Mouse (Mus musculus): ENCODE data around the gene Hnrnpu.
"Not testable (repeated sequence)": the region's sequence is repeated elsewhere in the genome, so short reads cannot be mapped to it uniquely, and the experiment has no call there.

The Hnrnpu gene

DNA sequence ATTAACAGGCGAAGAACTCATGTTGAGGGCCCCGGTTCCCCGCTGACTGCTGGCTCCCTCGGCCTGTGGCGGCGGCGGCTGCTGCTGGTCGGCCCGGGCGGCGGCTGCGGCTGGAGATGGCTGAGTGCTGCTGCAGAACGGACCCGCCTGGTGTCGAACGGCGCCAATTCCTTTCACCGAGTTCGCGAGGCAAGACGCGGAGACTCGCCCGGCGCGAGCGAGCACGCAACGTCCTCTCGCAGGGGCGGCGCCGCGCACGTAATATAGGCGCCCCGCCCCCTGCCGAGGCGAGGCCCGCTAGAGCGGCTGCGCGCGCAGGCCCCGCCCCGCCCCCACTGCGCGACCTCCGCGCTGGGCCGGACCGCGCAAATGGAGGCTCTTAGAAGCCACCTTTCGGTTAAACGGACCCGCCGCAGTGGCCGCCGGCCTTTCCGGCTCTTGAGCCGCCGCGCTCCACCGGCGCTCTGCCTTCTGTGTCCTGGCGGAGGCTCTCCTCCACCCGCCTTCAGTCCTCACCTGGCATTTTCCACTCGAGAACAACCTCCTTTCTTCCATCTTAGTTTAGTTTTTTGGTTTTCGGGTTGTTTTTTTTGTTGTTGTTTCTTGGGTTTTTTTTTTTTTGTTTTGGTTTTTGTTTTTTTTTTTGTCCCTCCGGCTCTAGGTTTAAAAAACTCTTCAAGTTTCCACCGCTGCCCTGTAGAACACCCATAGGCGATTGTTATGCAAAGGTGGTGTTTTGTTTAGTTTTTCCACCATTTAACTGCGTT, at the start of gene Hnrnpu:
Gene Hnrnpu, minus strand, starts transcription at position 247 of the 767 bp plus-strand sequence.
- DNase-seq (ENCODE audit: low read depth, low spot score), result peak; percentile 92

DNA sequence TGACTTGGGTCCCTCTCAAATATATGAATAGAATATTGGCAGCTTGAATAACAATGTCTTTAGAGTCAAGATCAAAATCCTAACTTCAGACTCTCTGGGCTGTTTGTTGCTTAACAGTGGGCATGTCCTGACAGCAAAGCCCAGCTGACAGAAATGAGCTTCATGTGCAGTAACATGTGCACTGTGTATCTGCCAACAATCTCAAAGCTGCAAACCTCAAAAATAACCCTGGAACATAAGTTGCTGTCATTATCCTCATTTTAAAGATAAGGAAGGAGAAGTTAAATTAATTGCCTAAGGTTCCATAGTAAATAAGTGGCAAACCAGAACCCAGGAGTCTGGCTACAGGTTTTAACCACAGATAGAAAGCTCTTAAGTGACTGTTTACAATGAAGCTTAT, 44.6 kb upstream of the Hnrnpu start:
- DNase-seq (ENCODE audit: low read depth, low spot score), result no peak

DNA sequence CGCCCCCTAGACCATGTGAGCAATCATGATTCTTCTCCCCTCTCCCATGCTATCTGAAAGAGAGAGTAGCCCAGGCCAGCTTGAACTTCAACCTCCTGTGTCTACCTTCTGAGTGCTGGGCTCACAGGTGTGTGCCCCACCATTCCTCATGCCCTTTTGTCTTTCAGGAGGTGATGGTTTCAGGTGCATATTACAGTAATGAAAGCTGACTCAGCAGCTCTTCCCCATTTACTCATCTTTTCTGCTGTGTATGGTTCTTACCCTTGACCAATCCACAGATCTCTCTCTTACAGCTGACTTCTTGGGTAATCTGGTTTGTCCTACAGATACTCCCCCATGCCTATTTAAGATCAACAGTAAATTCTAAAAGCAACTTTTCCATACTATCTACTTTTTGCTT, 41.6 kb upstream of the Hnrnpu start:
- no peak for DNase-seq (ENCODE audit: low read depth, low spot score)

DNA sequence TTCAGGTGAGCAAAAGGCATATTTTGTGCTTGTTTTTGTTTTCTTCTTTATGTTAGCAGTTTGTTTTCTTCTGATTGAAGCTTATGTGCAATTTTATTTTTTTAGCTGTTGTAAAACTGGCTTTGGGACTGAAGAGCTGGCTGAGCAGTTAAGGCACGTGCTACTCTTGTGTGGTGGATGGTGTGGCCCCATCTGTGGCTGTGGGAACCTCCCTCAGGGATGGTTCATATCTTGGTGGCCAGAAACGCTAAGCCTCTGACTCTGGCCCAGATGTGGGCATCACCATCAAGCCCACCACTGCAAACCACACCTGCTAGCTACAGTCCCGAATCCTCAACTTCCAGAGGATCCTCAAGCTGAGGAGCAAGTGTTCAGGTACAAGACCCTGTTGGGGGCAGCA, 40.5 kb upstream of the Hnrnpu start:
- no peak for DNase-seq (ENCODE audit: low read depth, low spot score)

DNA sequence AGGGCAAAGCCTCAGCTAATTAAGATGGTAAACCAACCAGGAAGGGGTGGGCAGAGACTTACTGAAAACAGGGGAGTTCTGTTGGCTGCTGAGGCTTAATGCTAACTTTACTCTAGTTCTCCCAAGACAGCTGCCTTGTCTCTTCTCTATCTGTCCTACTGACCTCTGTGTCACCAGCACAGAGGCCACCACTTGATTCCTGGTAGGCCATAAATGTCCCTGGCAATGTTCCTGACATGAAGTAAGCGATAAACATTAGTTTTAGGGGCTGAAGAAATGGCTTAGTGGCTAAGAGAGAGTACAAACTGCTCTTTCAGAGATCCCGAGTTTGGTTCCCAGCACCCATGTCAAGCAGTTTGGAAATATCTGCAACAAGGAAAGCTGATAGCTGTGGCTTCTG, 39.3 kb upstream of the Hnrnpu start:
- DNase-seq (ENCODE audit: low read depth, low spot score), result no peak

DNA sequence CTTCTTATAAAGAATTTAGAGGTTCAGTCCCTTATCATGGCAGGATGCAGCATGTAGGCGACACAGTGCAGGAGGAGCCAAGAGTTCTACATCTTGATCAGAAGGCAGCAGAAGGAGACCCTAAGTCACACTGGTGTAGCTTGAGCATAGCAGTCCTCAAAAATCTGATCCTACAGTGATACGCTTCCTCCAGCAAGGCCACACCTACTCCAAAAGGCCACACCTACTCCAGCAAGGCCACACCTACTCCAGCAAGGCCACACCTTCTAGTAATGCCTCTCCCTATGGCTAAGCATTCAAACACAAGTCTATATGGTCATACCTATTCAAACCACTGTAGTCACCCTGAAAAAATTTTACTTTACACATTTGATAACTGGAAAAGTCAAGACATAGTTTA, 38.5 kb upstream of the Hnrnpu start:
- no peak for DNase-seq (ENCODE audit: low read depth, low spot score)

DNA sequence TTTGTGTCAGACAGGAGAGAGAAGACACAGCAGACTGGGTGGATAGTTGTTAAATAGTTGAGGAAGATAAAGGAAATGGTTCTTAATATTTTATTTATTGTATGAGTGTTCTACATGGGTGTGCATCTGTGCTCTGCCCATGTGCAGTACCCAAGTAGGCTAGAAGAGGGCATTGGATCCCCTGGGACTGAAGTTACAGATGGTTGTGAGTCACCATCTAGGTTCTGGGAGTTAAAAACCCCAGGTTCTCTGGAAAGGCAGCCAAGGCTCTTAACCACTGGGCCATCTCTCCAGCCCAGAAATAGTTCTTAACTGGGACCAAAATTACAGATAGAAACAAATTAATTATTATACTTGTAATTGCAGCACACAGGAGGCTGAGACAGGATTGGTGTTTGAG, 37.8 kb upstream of the Hnrnpu start:
- no peak for DNase-seq (ENCODE audit: low read depth, low spot score)

DNA sequence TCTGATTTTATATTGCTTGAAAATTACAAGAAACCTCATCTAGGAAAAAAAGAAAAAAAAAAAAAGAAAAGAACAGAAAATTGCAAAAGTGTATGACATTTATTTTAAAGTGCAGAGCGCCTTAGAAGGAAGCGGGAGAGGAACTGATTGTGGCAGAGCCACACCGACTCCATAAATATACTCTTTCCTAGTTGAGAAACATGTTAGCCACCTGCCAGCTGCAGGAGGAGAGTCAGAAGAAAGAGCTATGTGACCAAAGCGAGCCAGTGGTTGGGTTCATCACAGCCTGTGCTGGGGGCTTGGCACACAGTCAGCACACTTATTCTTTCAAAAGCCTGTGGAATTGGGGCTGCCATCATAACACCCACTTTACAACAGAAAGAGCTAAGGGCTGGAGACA, 35.1 kb upstream of the Hnrnpu start:
- no peak for DNase-seq (ENCODE audit: low read depth, low spot score)

DNA sequence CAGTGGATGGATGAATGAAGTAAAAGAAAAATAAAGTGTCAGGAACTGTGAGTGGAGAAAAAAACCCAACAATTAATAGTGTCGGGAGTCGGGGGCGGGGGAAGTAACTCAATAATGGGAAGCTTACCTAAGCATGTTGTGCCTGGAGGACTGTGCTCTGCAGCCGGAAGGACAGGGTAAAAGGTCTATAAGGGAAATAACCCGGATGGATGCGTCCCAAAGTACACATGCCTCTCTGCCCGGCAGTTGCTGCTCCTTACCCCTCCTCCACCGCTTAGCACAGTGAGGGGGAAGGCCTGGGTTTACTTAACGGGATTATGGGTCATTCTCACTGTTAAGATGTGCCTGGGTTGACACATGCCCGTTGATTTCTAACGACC, 31.7 kb upstream of the Hnrnpu start:
- DNase-seq (ENCODE audit: low read depth, low spot score), result peak; percentile 51

DNA sequence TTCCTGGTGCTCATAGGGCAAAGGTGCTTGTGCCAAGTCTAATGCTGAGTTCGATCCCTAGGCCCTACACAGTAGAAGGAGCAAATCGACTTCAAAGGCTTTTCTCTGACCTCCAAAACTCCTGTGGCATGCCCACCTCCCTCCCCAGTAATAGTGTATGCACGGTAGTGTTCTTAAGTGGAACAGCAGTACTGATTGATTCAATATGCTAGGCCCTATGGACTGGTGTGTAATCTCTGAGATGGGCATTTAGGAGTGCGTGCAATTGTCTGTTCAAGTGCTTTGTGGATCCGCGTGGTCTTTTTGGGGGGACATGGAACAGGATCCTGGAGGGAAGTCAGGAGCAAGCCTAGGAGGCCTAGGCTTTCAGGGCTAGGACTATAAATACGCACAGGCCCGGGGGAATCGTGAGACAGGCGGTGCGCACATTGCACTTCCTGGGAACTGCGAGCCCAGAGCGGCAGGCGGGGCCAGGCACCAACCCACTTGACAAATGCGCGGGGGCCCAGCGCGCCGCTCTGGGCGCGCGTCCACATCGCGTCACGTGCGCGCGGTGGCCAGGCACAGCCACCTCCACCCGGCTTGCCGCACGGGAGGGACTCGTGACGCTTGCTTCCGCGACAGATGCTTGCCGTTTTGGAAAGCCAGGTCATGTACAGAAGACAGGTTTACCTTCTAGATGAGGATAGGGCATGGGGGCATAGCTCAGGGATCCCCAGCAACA, 31.1 kb upstream of the Hnrnpu start:
- peak; percentile 79 for DNase-seq (ENCODE audit: low read depth, low spot score)

DNA sequence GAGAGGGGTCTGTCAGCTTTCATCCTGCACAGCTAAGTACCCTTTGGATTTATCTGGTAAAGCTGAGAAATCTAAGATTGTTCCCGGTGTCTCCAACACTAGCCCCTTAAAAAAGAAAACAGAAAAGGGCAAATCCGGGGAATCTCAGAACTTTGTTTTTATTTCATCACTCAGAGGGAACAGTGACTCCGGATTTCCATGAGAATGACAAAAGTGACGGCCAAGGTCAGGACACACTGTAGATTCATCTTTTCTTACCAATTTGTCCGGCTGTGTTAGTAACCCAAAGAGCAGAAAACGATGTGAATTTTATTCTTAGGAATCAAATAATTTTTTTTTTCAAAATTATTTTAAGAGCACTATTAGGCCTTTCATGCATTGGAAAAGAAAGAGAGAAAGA, 30.5 kb upstream of the Hnrnpu start:
- DNase-seq (ENCODE audit: low read depth, low spot score), result no peak

DNA sequence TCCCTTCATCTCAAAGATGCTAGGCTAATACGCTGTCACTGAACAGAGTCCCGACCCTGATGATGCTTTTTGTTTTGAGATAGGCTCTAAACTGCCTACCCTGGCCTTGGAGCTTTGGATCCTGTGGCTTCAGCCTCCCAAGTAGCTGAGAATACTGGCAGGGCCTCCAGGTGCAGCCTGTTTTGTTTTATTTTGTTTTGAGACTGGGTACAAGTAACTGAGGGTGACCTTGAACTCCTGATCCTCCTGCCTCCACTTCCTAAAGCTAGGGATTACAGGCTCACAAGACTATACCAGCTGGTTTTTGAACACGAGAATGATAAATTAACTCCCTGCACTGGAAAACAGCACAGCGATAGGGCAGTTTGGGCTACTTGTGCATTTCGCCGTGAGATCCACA, 27.6 kb upstream of the Hnrnpu start:
- DNase-seq (ENCODE audit: low read depth, low spot score), result no peak

DNA sequence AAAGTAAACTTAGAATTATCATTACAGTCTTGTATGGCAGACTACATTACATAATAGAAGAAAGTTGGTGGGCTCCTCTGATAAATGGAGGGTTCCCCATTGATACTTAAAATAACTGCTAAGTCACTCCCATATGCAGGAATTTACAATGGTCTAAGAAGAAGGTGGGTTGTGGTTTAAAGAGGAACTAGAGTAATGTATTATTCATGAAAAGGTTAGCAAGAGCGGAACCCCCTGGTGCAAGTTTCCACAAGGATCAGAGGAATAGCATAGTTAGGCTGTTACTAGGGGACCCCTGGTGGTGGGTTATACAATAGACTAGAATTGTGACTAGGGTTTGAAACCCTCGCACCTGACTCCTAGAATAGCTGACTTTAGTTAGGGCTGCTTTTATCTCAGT, 23.1 kb upstream of the Hnrnpu start:
- DNase-seq (ENCODE audit: low read depth, low spot score), result no peak

DNA sequence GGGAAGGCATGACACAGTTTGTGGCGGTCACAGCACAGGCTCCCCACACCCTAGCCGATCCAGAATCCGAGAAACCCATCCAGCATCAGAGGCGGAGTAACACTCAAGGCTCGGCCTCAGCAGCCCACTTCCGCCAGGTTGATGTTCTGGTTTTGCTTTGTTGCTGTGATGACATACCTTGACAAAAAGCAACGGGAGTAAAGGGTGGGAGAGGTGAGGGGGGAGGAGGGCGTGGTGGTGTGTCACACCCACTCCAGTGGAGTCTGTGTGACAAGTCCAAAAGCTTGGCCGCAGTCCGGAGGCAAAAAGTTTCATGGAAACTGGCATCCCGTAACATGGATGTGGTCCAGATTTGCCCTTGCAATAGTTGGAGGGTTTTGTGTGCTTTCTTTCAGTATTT, 22.7 kb upstream of the Hnrnpu start:
- no peak for DNase-seq (ENCODE audit: low read depth, low spot score)

DNA sequence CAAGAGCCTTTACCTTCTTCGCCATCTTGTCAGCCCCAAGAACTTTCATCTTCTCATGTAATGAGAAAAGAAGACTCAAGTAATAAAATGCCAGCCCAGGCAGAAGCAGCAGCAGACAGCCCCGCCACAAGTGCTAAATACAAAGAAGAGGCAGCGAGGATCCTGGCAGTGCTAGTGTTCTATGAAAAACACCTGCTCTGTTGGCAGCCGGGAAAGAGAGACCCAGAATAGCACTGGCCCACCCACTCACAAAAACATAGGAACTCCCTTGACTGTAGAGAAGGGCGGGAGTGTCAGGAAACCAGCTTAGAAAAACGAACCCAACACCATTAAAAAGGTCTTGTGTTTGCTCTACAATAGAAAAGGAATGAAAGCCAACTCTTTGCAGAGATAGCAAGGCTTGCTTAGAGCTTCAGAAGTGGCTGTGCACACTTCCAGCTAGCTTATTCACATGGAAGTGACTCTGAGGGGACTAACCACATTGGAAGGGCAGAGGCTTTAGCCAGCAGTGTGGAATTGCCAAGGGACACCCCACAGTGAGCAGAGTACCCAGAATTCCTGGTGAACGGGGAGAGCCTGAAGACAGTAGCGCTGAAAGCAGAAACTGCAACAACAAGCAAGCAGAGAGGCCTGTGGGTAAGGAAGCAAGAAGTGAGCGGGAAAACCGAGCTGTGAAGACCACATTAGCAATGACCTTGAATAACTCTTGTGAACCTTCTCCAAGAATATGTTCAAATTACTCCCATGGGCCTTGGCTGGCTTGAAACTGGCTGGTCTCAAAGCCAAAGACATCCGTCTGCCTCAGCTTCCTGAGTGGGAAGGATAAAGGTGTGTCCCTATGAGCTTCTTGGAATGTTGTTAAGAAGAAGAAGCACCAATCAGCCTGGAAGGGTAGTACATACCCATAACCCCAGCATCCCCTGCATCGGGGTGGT, 20.4 kb upstream of the Hnrnpu start:
- DNase-seq (ENCODE audit: low read depth, low spot score), result no peak

DNA sequence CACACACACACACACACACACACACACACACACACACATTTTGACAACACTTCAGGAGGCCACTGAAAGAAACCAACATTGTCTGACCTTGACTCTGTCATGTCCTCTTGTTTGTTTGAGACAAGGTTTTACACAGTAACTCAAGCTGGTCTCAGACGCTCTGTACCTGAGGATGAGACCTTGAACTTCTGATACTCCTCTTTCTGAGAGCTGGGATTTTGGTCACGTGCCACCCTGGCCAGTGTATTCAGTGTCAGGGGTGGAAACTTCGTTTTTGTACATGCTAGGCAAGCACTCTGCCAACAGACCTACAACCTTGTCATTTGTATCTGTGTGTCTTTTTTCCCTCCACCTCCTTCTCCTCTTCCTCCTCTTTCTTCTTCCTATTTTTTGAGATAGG, 17.0 kb upstream of the Hnrnpu start:
- DNase-seq (ENCODE audit: low read depth, low spot score), result no peak

DNA sequence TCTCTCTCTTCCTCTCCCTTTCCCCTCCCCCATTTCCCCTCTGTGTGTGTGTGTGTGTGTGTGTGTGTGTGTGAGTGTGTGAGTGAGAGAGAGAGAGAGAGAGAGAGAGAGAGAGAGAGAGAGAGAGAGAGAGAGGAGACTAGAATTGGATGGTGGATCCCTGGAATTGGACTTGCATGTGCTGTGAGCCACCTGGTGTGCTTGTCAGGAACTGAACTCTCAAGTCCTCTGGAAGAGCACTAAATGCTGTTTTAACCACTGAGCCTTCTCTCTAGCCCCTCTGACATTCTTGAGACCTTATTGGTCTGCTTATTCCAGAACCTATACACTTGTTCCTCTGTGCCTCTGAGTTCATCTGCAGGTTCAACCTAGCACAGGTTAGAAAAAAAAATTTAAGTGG, 14.0 kb upstream of the Hnrnpu start:
- DNase-seq (ENCODE audit: low read depth, low spot score), result no peak

DNA sequence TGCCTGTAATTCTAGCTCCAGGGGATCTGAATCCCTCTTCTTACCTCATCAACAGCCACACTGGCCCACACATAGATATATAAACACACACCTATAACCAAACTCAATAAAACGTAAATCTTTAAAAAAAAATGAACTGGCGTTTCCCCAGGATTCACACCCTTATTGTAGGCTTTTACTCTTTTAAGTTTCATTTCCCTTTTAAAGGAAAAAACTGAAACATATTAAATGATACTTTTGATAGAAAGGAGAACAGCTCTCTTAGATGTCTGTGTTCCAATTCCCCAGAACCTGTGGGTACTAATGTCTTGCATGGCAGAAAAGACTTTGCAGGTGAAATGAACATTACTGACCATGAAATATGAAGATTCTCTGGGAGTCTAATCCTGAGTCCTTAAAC, 13.2 kb upstream of the Hnrnpu start:
- DNase-seq (ENCODE audit: low read depth, low spot score), result no peak

DNA sequence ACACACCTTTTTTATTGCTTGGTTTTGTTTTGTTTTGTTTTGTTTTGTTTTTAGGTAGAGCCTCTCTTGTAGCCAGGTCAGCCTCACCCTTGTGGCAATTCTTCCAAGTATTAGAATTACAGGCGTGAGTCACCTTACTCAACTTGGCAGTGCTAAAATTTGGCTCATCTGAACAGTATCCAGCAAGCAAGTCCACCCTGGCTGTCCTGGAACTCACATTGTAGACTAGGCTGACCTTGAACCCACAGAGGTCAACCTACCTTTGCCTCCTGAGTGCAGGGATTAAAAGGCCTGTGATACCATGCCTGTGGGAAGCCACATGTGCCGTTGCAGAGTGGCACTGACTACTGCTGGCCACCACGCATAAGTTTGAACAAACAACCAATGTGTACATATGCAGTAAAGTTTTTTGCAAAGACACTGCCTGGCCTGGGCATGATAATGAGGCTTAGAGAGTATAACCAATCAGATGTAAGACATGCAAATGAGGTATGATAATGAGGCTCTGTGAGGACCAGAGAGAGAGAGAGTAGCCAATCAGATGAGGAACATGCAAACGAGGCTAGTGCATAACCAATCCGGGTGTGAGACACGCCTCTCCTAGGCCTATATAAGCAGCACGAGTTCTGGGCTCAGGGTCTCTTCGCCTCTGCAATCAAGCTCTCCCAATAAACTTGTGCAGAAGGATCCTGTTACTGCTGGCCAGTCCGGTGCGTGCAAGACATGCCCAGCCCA, 6.6 kb upstream of the Hnrnpu start:
- not testable (repeated sequence) for DNase-seq (ENCODE audit: low read depth, low spot score)

DNA sequence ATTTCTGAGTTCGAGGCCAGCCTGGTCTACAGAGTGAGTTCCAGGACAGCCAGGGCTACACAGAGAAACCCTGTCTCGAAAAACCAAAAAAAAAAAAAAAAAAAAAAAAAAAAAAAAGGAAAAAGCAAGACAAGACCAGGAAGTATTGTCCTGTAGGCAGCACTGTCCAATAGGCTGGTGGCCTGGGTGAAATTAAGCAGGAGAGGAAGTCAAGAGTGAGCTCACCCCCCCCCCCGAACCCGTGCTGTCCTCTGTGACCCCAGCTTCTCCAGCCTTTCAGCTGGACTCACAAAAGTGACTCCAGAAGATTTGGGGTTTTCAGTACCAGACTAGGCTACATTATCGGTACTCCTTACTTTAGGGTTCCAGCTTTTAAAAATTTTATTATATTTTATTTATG, 5.0 kb upstream of the Hnrnpu start:
- no peak for DNase-seq (ENCODE audit: low read depth, low spot score)

DNA sequence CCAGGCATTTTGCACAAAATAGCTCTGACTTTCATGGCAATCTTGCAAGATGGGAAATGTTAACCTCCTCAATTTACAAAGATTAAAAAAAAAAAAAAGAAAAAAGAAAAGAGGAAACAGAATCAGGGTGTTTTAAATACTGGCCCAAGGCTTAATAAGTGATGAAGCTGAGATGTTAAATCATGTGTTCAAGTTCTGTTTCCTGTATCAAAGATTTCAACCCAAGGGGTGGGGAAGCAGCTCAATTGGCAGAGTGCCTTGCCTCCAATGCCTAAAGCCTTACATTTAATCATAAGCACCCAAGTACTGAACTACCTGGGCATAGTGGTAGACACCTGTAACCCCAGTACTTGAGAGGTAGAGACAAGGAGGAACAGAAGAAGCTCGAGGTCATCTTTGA, 4.5 kb upstream of the Hnrnpu start:
- DNase-seq (ENCODE audit: low read depth, low spot score), result no peak

DNA sequence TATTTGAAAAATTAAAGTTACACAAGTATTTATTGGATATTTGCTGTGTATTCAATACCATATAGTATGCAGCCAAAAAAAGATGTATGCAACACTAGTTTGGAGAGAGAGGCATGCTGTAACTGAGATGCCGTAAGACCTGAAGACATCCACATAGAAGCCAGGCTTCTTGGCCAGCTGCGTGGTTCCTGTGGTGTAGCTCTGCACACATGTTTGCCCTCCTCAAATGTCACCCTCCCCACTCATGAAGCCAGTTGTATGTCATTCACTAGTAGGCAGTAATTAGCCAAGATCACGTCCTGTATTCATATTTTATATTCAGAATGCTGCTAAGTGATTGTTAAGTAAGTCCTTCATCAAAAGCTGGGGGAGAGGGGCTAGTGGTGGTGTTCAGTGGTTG, 3.8 kb upstream of the Hnrnpu start:
- DNase-seq (ENCODE audit: low read depth, low spot score), result no peak
